Comparison of ENCODE assay signal across 8 mouse cellular contexts in genomic region chr17:5493161-5493771, GRCm38 (mm10). TPM values are rescaled to one million over a fixed set of nuclear protein-coding genes. Genes with fewer than 3 reads are reported as not detected.
DNase-seq lines count a peak whose midpoint lies in the region; ATAC-seq lines count a peak whose summit lies in the region.

No protein-coding gene starts in this region.

- peak overlapping the region; percentile 97 for H3K4me2 ChIP-seq in forebrain, embryonic 13.5 days
- H3K4me2 ChIP-seq in hindbrain, embryonic 11.5 days (replicated peaks; ENCODE audit: low read depth, low read length) = peak overlapping the region; percentile 99
- peak overlapping the region; percentile 100 for H3K4me2 ChIP-seq in limb, embryonic 11.5 days (ENCODE audit: low read depth, severe bottlenecking)
- peak overlapping the region; percentile 96 for H3K4me2 ChIP-seq in midbrain, embryonic 15.5 days

- peak; percentile 65 to 71 for DNase-seq in adrenal gland, postnatal 36 days
- DNase-seq in hindbrain, embryonic 11.5 days (ENCODE audit: low spot score) = peak; percentile 54
- DNase-seq in limb, embryonic 11.5 days (ENCODE audit: low spot score) = peak; percentile 55
- DNase-seq in thymus, postnatal 0 days (ENCODE audit: low spot score) = peak; percentile 47

- peaks cover 39% of the 10 kb centered on the region for H3K36me3 ChIP-seq in erythroblast, embryonic 14.5 days (ENCODE audit: control insufficient read depth)
- H3K36me3 ChIP-seq in forebrain, embryonic 13.5 days (ENCODE audit: poor library complexity, severe bottlenecking) = no peaks in the 10 kb centered on the region
- no peaks in the 10 kb centered on the region for H3K36me3 ChIP-seq in hindbrain, embryonic 11.5 days (ENCODE audit: control insufficient read depth, insufficient read depth, low read length)
- H3K36me3 ChIP-seq in limb, embryonic 11.5 days (ENCODE audit: control insufficient read depth, insufficient read depth, low read length) = no peaks in the 10 kb centered on the region
- no peaks in the 10 kb centered on the region for H3K36me3 ChIP-seq in midbrain, embryonic 15.5 days (replicated peaks)

- peak overlapping the region; percentile 82 for H3K9ac ChIP-seq in forebrain, embryonic 13.5 days
- H3K9ac ChIP-seq in hindbrain, embryonic 11.5 days (ENCODE audit: low read depth, low read length) = peak overlapping the region; percentile 68
- H3K9ac ChIP-seq in limb, embryonic 11.5 days (ENCODE audit: low read length) = peak overlapping the region; percentile 53
- H3K9ac ChIP-seq in midbrain, embryonic 15.5 days = peak overlapping the region; percentile 64

- H3K27ac ChIP-seq in forebrain, embryonic 13.5 days = no peak overlapping the region
- H3K27ac ChIP-seq in hindbrain, embryonic 11.5 days (ENCODE audit: low read depth, low read length) = peak overlapping the region; percentile 92; the same call in 1 of the 2 replicates
- H3K27ac ChIP-seq in limb, embryonic 11.5 days (replicated peaks; ENCODE audit: low read depth, low read length) = no peak overlapping the region
- peak overlapping the region; percentile 98 for H3K27ac ChIP-seq in midbrain, embryonic 15.5 days

- WGBS in forebrain, embryonic 13.5 days = 3% methylated on average over 51 of the region's 53 CpGs
- 4% methylated on average over 50 of the region's 53 CpGs for WGBS in hindbrain, embryonic 11.5 days
- 3% methylated on average over 53 of the region's 53 CpGs for WGBS in limb, embryonic 11.5 days
- WGBS in midbrain, embryonic 15.5 days = 2% methylated on average over 52 of the region's 53 CpGs

- no peak for ATAC-seq in erythroblast, adult 5-6 weeks (replicated peaks; ENCODE audit: low FRiP score, poor library complexity, severe bottlenecking)
- ATAC-seq in forebrain, embryonic 13.5 days = no peak
- ATAC-seq in hindbrain, embryonic 11.5 days (ENCODE audit: low FRiP score) = 0 out of 2 replicates have a peak, but pooled peaks have one; percentile 2
- ATAC-seq in limb, embryonic 11.5 days (ENCODE audit: insufficient number of reproducible peaks, low FRiP score, low TSS enrichment, low read depth) = no peak
- no peak; the same call in 1 of the 2 replicates for ATAC-seq in midbrain, embryonic 15.5 days (replicated peaks)

- H3K4me3 ChIP-seq in erythroblast, embryonic 14.5 days (replicated peaks) = peak overlapping the region; percentile 93
- peak overlapping the region; percentile 75 for H3K4me3 ChIP-seq in forebrain, embryonic 13.5 days
- peak overlapping the region; percentile 73 for H3K4me3 ChIP-seq in hindbrain, embryonic 11.5 days (ENCODE audit: low read depth, low read length)
- peak overlapping the region; percentile 53 for H3K4me3 ChIP-seq in limb, embryonic 11.5 days (ENCODE audit: low read depth, low read length)
- H3K4me3 ChIP-seq in midbrain, embryonic 15.5 days = peak overlapping the region; percentile 56

- H3K9me3 ChIP-seq in erythroblast, embryonic 14.5 days (ENCODE audit: control insufficient read depth, low read length) = no peaks in the 10 kb centered on the region
- H3K9me3 ChIP-seq in forebrain, embryonic 13.5 days (replicated peaks) = no peaks in the 10 kb centered on the region
- H3K9me3 ChIP-seq in hindbrain, embryonic 11.5 days (ENCODE audit: control insufficient read depth, low read length) = no peaks in the 10 kb centered on the region
- no peaks in the 10 kb centered on the region for H3K9me3 ChIP-seq in limb, embryonic 11.5 days (ENCODE audit: control insufficient read depth, low read length)
- H3K9me3 ChIP-seq in midbrain, embryonic 15.5 days = no peaks in the 10 kb centered on the region

- peaks cover 66% of the 10 kb centered on the region for H3K4me1 ChIP-seq in erythroblast, embryonic 14.5 days (ENCODE audit: control insufficient read depth)
- H3K4me1 ChIP-seq in forebrain, embryonic 13.5 days = peaks cover 23% of the 10 kb centered on the region
- no peaks in the 10 kb centered on the region for H3K4me1 ChIP-seq in hindbrain, embryonic 11.5 days (replicated peaks; ENCODE audit: control insufficient read depth, insufficient read depth, low read length)
- H3K4me1 ChIP-seq in limb, embryonic 11.5 days (ENCODE audit: control insufficient read depth, insufficient read depth, low read length) = peaks cover 7% of the 10 kb centered on the region
- H3K4me1 ChIP-seq in midbrain, embryonic 15.5 days = peaks cover 32% of the 10 kb centered on the region

- H3K27me3 ChIP-seq in erythroblast, embryonic 14.5 days (ENCODE audit: control insufficient read depth) = no peaks in the 10 kb centered on the region
- peaks cover 20% of the 10 kb centered on the region for H3K27me3 ChIP-seq in forebrain, embryonic 13.5 days
- peaks cover 8% of the 10 kb centered on the region; the same call in 1 of the 2 replicates for H3K27me3 ChIP-seq in hindbrain, embryonic 11.5 days (ENCODE audit: control insufficient read depth, insufficient read depth, low read length)
- peaks cover 13% of the 10 kb centered on the region for H3K27me3 ChIP-seq in limb, embryonic 11.5 days (ENCODE audit: control insufficient read depth, insufficient read depth, low read length)
- H3K27me3 ChIP-seq in midbrain, embryonic 15.5 days (replicated peaks) = no peaks in the 10 kb centered on the region

RNA-seq across cellular contexts. Expression of gene Zdhhc14, which starts 0.9 kb away (rescaled TPM):
- 6.5 and 6.7 TPM in 2 replicates for polyA plus RNA-seq in erythroblast, embryonic 14.5 days (2012)
- total RNA-seq in erythroblast, adult 5-6 weeks (2015; ENCODE audit: low replicate concordance) = 45.3 and 71.3 TPM in 2 replicates
- 51.8 and 56.7 TPM in 2 replicates for total RNA-seq in erythroblast, adult 5-6 weeks (2017; ENCODE audit: low replicate concordance)
- 1 to 10 TPM; 4.4 to 5.7 TPM for total RNA-seq in adrenal gland, postnatal 36 days (2021)
- 2.4 and 2.7 TPM in 2 replicates for polyA plus RNA-seq in forebrain, embryonic 13.5 days (2015; fragmentation: Nextera tagmentation; extraction: Ambion mirVana)
- 2.4 and 2.6 TPM in 2 replicates for polyA plus RNA-seq in hindbrain, embryonic 11.5 days (2014; fragmentation: Nextera tagmentation; extraction: Ambion mirVana)
- polyA plus RNA-seq in limb, embryonic 11.5 days (2014; fragmentation: Nextera tagmentation; extraction: Ambion mirVana) = 0.99 and 1.4 TPM in 2 replicates
- 10.1 and 12.1 TPM in 2 replicates for polyA plus RNA-seq in midbrain, embryonic 15.5 days (2015; fragmentation: Nextera tagmentation; extraction: Ambion mirVana)
- polyA plus RNA-seq in thymus, postnatal 0 days (2015; fragmentation: Nextera tagmentation; extraction: Ambion mirVana) = 3.5 and 4.0 TPM in 2 replicates

RNA-seq across cellular contexts. Expression of gene Tmem242, which starts 53.2 kb away (rescaled TPM):
- 1.8 and 2.8 TPM in 2 replicates for polyA plus RNA-seq in erythroblast, embryonic 14.5 days (2012)
- total RNA-seq in erythroblast, adult 5-6 weeks (2015; ENCODE audit: low replicate concordance) = 3.5 and 6.7 TPM in 2 replicates
- 7.6 and 14.5 TPM in 2 replicates for total RNA-seq in erythroblast, adult 5-6 weeks (2017; ENCODE audit: low replicate concordance)
- total RNA-seq in adrenal gland, postnatal 36 days (2021) = 100 to 1,000 TPM; 116 to 122 TPM
- polyA plus RNA-seq in forebrain, embryonic 13.5 days (2015; fragmentation: Nextera tagmentation; extraction: Ambion mirVana) = 112 and 114 TPM in 2 replicates
- polyA plus RNA-seq in hindbrain, embryonic 11.5 days (2014; fragmentation: Nextera tagmentation; extraction: Ambion mirVana) = 129 and 142 TPM in 2 replicates
- 141 and 175 TPM in 2 replicates for polyA plus RNA-seq in limb, embryonic 11.5 days (2014; fragmentation: Nextera tagmentation; extraction: Ambion mirVana)
- 93.6 and 96.3 TPM in 2 replicates for polyA plus RNA-seq in midbrain, embryonic 15.5 days (2015; fragmentation: Nextera tagmentation; extraction: Ambion mirVana)
- 113 and 120 TPM in 2 replicates for polyA plus RNA-seq in thymus, postnatal 0 days (2015; fragmentation: Nextera tagmentation; extraction: Ambion mirVana)

Comparison
In these comparisons a context has a peak if more than half of its experiments do, and no peak if none do; other contexts are left out.
1. H3K27ac ChIP-seq: peak in hindbrain, embryonic 11.5 days (single experiment) and midbrain, embryonic 15.5 days (single experiment); none in forebrain, embryonic 13.5 days (single experiment) and limb, embryonic 11.5 days (single experiment).
2. RNA of gene Tmem242, which starts 53.2 kb away (polyA plus RNA-seq): 141 to 175 TPM in limb, embryonic 11.5 days, 129 to 142 TPM in hindbrain, embryonic 11.5 days, 113 to 120 TPM in thymus, postnatal 0 days, 112 to 114 TPM in forebrain, embryonic 13.5 days and 93.6 to 96.3 TPM in midbrain, embryonic 15.5 days; 1.8 to 2.8 TPM in erythroblast, embryonic 14.5 days; every median in the first group is over 10 times any median in the second.
3. Peak in every context shown above with its lines, with median percentiles within 50 percentile points of each other: H3K4me3 ChIP-seq, DNase-seq, H3K4me2 ChIP-seq and H3K9ac ChIP-seq.